Mouse (Mus musculus): ENCODE measurements at regions not wholly inside any gene's neighbourhood (a gene's known extent, or its start where the extent isn't known, plus 50 kb on each side); places are given as distances from the start of the nearest gene placed in this dataset.

- DNase-seq (ENCODE audit: low spot score in 2 of 2) = no peak
Measured at GRCm38 (mm10) chr2:159019921-159020534, 225.4 kb downstream of the Dhx35 start.

GRCm38 (mm10) chr2:159032147-159032546, 237.5 kb downstream of the Dhx35 start:
- DNase-seq (ENCODE audit: low spot score in 2 of 2) = no peak

- no peak for DNase-seq (ENCODE audit: low spot score in 2 of 2)
Measured at GRCm38 (mm10) chr2:159039916-159040315, 245.3 kb downstream of the Dhx35 start.

- no peak for DNase-seq (ENCODE audit: low spot score in 2 of 2)
Measured at GRCm38 (mm10) chr2:159053534-159053933, 258.9 kb downstream of the Dhx35 start.

DNA sequence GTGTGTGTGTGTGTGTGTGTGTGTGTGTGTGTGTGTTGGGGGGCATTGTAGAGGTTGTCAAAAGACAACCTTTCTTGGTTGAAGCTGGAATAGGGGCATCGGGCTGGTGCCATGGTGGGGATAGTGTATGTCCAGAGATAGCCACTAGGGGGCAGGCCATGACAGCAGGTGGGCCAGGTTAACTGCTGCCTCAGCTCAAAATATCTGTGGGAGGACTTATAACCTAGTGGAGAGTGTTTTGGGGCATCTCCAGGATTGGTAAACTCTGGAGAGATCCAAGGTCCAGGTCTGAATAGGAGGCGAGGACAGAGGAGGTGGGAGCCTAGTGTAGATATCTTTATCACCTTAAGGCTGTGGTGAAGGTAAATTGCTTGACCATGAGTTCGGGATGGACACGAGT, 259.3 kb downstream of the Dhx35 start:
- DNase-seq (ENCODE audit: low spot score in 2 of 2) = peak in 1 of 2 experiments; percentile 7

DNA sequence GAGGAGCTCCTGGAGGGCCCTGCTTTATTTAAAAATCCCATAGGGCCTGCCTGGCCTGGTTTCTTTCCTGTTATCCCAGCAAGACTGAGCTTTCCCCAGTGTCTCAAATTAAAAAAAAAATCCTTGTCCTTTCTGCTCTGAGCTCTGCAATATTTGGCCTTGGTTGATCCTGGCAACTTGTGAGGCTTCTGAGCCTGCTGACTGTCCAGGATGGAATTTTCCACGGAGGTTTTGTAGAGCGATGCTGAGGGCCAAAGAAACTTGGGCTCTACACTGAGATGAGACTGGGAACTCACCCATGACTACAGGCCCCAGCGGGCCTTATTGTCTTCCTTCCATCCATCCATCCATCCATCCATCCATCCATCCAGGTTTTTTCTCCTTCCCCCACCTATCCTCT, 259.8 kb downstream of the Dhx35 start:
- no peak for DNase-seq (ENCODE audit: low spot score in 2 of 2)

- DNase-seq (ENCODE audit: low spot score in 2 of 2) = no peak
Measured at GRCm38 (mm10) chr2:159055780-159056179, 261.2 kb downstream of the Dhx35 start.

DNA sequence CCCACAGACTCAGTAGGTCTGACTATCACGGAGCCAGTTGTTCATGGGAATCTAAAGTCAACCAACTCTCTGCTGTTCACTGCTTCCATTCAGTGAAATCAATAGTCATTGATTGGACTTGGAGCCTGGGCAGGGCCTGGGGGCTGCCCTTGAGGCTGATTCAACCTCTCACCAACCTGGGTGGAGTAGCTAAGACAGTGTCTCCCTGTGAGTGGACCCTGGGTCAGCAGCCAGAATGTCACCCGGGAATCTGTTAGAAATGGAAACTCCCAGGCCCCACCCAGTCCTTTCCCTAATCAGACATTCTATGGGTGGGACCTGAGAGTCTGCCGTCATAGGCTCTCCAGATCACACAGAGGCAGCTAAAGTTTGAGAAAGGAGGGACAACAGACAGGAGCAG, 262.4 kb downstream of the Dhx35 start:
- no peak for DNase-seq (ENCODE audit: low spot score in 2 of 2)

DNA sequence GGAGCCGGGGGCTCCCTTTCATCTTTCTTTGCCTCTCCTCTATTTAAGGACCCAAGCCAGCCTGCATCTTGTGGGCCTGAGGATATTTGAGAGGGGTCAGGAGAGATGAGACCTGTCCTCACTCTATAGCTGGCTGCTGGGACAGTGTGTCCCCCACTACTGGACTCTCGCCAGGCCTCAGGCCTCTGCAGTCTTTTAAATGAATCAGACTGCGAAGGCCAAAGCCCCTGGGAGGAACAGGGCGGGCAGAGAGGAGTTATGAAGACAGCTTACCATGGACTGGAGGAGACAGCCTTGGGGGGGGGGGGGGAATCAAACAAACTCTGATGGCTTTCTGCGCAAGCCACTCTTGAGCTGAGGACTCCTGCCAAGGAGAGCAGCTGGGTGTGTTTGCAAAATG, 262.9 kb downstream of the Dhx35 start:
- no peak for DNase-seq (ENCODE audit: low spot score in 2 of 2)

DNA sequence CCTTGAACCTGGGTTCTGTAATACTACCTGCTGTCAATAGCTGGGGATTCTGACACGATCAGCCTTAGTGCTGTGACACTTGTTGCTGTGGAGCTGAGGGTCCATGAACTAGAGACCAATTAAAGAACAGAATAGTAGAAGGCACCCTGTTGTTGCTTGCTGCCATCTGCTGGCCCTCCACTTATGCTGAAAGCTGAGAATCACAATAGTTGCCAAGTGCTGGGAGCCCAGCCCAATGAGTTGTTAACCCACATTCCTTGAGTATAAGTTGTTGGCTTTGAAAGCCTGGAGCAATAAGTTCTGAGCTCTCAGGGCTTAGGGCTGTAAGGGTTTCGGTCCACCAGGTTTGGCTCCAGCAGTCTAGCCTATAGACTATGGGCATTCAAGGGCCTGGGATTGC, 267.7 kb downstream of the Dhx35 start:
- no peak for DNase-seq (ENCODE audit: low spot score in 2 of 2)

GRCm38 (mm10) chr2:159062666-159063065, 268.1 kb downstream of the Dhx35 start:
- no peak for DNase-seq (ENCODE audit: low spot score in 2 of 2)

DNA sequence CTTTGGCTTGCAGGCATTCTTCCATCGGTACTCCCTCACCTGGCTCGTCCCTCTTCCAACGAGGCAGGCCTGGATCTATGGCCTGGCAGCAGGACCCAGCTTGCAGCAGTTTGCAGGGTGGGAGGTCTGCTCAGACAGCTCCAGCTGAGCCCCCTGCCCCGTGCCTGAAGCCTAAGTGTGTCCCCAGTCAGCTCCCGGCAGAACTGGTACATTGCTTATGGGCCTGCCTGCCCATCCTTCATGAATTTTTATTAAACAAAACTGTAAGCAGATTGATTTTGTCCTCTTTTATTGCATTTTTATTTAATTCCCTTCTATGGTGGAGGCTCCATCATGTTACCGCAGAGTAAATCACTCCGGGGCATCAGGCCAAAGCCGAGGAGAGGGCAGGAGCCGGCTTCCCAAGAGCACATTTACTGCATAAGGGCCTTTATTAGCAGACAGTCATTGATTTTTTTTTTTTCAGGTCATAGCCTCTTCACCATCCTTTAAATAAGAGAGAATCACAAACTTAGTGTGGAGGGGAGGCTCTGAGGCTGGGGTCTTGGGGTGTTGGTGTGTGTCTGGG, 269.9 kb downstream of the Dhx35 start:
- no peak for DNase-seq (ENCODE audit: low spot score in 2 of 2)

- DNase-seq (ENCODE audit: low spot score in 2 of 2) = no peak
Measured at GRCm38 (mm10) chr2:159067506-159067905, 272.9 kb downstream of the Dhx35 start.

DNA sequence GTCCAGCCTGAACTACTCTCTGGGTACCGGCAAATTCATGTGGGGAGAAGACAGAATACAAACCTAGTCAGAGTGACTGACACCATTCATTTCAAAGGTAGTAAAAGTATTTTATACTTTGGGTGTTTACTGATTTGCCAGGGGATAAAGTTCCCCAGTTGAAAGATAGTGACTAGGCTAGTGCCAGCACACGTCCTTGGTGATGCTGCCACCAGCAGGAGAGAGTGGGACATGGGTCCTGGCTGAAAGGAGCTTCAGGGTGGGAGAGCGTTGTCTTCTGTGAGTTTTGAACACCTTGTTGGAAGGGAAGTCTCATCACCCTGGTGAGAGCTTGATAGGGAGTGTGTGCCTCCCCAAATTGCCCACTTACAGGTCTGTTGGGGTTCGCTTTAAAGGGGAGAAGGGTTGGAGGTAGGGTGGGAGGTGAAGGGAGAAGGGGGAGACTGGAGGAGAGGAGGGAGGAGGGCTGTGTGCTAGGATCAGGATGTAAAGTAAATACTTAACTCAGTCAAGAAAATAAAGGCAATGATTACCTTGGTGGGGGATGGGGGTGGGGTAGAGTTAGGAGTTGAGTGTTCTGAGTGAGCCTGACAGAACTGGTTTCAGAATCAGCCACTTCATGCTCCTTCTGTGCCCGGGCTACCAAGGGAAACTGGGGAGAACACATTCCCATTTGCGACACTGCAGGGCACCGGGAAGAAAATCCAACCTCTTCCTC, 273.9 kb downstream of the Dhx35 start:
- no peak for DNase-seq (ENCODE audit: low spot score in 2 of 2)

DNA sequence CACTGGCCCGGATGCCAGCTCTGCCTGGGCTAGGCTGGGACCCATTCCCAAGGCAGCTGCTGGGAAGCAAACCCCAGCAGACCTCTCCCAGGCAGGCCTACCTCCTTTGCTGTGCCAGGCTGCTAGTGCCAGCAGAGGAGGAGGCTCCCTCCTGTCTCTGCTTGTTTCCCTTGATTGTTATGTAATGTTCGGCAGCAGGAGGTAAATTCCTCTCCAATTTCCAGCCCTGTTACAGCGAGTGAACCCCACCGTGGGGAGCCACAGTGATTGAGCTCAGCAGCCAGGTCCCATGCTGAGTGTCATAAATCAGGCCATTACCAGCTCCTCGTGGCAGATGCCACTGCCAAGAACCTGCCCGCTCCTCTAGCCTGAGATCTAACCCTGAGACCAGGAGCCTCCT, 274.6 kb downstream of the Dhx35 start:
- no peak for DNase-seq (ENCODE audit: low spot score in 2 of 2)

DNA sequence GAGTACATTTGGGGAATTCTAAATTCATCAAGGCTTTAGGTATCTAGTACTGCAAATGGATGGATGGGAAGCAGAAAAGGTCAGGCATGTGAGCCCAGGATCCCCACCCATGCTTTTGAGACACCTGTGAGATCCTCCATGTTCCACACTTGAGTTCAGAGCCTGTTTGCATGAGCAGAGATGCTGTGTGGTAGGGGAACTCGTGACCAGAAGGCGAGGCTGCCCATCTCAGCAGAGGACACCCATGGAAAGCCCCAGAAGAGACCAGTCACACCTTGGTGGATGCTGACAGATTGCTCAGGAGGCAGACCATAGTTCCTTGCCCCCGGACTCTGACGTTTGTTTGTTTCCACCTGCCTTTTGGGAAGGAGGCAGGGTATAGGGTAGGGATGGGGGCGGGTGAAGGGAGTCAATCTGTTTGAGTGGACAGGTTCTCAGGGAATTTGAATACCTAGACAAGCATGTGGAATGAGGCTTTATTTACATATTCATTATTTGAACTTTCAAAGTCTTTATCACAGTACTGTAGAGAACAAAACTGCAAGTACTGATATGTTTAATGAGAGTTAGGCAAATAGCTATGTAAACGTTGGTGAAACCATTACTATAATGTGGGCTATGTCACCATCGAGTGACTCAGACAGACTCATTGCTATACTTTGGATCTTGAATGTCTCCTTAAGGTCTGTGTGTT, 278.5 kb downstream of the Dhx35 start:
- DNase-seq (ENCODE audit: low spot score in 2 of 2) = no peak

DNA sequence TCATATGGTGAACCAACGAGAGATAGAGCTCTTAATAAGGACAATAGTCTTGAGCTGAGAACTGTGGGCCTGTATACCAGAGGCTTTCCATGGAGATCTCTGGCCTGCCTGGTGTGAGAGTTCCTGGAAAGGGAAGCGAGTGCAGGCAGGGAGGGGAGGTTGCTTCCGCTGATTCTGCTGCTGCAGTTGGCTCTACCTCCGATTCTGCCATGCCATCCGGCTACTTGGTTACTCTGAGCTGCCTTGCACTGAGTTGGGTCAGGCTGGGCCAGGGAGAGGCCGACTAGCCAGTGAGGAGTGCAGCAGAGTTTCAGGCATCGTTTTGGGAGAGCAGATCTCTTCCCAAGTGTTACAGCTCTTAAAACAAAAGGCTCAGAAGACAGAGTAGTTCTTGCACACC, 285.2 kb downstream of the Dhx35 start:
- DNase-seq (ENCODE audit: low spot score in 2 of 2) = no peak

- no peak for DNase-seq (ENCODE audit: low spot score in 2 of 2)
Measured at GRCm38 (mm10) chr2:159080784-159081544, 286.4 kb downstream of the Dhx35 start.

DNA sequence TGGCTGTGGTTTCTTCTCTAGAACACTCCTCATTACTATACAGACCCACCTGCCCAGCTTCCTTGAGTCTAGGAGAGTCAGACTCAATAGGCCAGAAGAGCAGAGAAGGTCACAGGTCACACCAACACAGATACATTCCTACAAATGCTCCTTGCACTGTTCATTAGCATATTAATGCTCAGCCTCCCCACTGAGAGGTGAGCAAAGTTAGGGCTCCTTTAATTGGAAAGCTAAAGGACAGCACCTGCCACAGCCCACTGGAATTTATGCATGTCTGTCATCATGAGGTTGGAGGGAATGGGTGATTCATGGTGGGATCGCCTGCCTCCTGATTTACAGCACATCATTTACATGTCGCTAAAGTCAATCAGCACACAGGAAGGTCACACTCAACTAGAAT, 292.2 kb downstream of the Dhx35 start:
- no peak for DNase-seq (ENCODE audit: low spot score in 2 of 2)

- DNase-seq (ENCODE audit: low spot score in 2 of 2) = no peak
Measured at GRCm38 (mm10) chr2:159088196-159088595, 293.6 kb downstream of the Dhx35 start.

GRCm38 (mm10) chr2:159096667-159097066, 302.1 kb downstream of the Dhx35 start:
- no peak for DNase-seq (ENCODE audit: low spot score in 2 of 2)

- no peak for DNase-seq (ENCODE audit: low spot score in 2 of 2)
Measured at GRCm38 (mm10) chr2:159134042-159134441, 339.4 kb downstream of the Dhx35 start.
